Mouse (Mus musculus): Measurements from ENCODE around the gene Hspbap1. TPM values are rescaled to one million over a fixed set of nuclear protein-coding genes. Genes with fewer than 3 reads are reported as not detected.

The Hspbap1 gene
- total and polyA plus RNA-seq, 2 experiments from 2014 or later: 4.7 to 5.3 TPM

DNA sequence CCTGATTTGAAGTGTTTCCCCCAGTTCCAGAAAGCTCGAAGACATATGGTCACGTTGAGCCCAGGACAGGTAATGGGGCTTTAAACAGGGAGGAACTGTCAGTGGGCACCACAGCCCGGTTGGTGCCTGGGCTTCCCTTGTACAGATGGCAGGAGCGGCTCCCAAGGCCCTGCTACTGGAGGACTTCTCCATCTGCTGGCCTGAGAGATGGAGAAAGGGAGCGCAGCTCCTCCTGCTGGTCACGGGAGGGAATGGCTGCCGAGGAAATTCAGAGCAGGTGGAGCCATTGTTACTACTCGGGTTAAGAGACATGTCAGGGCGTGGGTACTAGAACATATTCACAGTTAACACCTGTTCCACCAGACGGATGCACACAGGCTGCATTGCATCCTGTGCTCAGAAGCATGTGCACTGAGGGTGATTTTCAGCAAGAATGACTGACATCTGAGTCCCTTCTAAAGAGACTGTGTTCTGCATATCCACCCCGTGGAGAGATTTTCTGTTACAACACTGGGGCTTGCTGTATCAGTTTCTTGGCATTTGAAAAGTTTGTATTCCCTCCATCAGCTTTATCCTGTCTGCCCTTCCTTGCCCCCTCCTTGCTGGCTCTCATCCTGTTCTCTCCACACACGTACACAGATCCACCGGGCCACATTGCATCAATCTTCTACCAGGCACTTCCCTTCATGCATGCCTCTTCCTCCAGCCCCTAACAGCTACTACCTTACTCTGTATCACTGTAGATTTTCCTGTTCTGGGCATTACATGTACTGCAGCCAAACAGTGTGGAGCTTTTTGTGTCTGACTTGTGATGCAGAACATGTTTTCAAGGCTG, 47.3 kb downstream of the Hspbap1 start:
- 35% methylated on average over 13 of the region's 13 CpGs for WGBS
- Histone ChIP-seq H3K4me3 (ENCODE audit: low read depth, low read length) (no peak overlapping the region), H3K27me3 (ENCODE audit: insufficient read depth, low read length) (no peaks in the 10 kb centered on the region), H3K9ac (replicated peaks; ENCODE audit: low read length, poor library complexity, severe bottlenecking) (no peak overlapping the region), H3K9me3 (ENCODE audit: low read length) (no peaks in the 10 kb centered on the region), H3K27ac (ENCODE audit: low read depth, low read length) (no peak overlapping the region), H3K4me2 (ENCODE audit: low read depth, low read length, poor library complexity, severe bottlenecking) (no peak overlapping the region), H3K36me3 (ENCODE audit: insufficient read depth, low read length) (peaks cover 6% of the 10 kb centered on the region; the same call in 1 of the 2 replicates), H3K4me1 (ENCODE audit: insufficient read depth, low read length) (no peaks in the 10 kb centered on the region)
- DNase-seq (ENCODE audit: low spot score) (peak; percentile 86), ATAC-seq (ENCODE audit: low FRiP score) (peak; percentile 77)
- TF ChIP-seq CTCF (IDR thresholded peaks at IDR 0.05): peak; percentile 100

- Histone ChIP-seq H3K4me2 (ENCODE audit: low read depth, low read length, poor library complexity, severe bottlenecking) (no peak overlapping the region), H3K27ac (ENCODE audit: low read depth, low read length) (no peak overlapping the region), H3K4me1 (ENCODE audit: insufficient read depth, low read length) (no peaks in the 10 kb centered on the region), H3K9ac (replicated peaks; ENCODE audit: low read length, poor library complexity, severe bottlenecking) (no peak overlapping the region), H3K27me3 (ENCODE audit: insufficient read depth, low read length) (no peaks in the 10 kb centered on the region), H3K9me3 (ENCODE audit: low read length) (no peaks in the 10 kb centered on the region), H3K4me3 (ENCODE audit: low read depth, low read length) (no peak overlapping the region), H3K36me3 (ENCODE audit: insufficient read depth, low read length) (peaks cover 11% of the 10 kb centered on the region; the same call in 1 of the 2 replicates)
- 25% methylated on average over 7 of the region's 7 CpGs for WGBS
- ATAC-seq (ENCODE audit: low FRiP score) (no peak), DNase-seq (ENCODE audit: low spot score) (peak; percentile 15)
- no peak for TF ChIP-seq CTCF (IDR thresholded peaks at IDR 0.05)
Measured at GRCm38 (mm10) chr16:35829999-35830398, 59.8 kb downstream of the Hspbap1 start.

DNA sequence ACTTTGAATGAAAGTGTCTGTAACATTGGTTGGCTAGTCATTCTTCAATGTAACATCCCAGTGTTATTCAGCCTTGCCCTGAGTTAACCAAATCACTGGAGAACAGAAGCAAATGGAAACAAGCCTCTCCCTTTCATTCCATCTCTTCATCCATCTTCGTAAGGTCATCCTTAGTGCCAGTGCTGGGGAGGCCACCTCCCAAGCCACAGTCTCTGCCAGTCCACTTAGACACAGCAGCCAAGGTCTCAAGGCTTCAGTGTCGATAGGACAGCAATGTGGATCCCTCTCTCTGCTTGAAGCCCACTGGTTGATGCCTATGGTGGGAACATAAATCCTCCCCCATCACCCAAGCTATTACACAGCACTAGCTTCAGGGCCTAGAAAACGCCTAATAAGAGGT, 62.8 kb downstream of the Hspbap1 start:
- WGBS: 78% methylated on average over 3 of the region's 3 CpGs
- H3K4me2 ChIP-seq (ENCODE audit: low read depth, low read length, poor library complexity, severe bottlenecking): no peak overlapping the region
- H3K9me3 ChIP-seq (ENCODE audit: low read length): no peaks in the 10 kb centered on the region
- no peak overlapping the region for H3K27ac ChIP-seq (ENCODE audit: low read depth, low read length)
- ATAC-seq (ENCODE audit: low FRiP score) (no peak), DNase-seq (ENCODE audit: low spot score) (no peak)
- H3K36me3 ChIP-seq (ENCODE audit: insufficient read depth, low read length): no peaks in the 10 kb centered on the region
- H3K27me3 ChIP-seq (ENCODE audit: insufficient read depth, low read length): no peaks in the 10 kb centered on the region
- H3K4me3 ChIP-seq (ENCODE audit: low read depth, low read length): no peak overlapping the region
- H3K4me1 ChIP-seq (ENCODE audit: insufficient read depth, low read length): no peaks in the 10 kb centered on the region
- H3K9ac ChIP-seq (replicated peaks; ENCODE audit: low read length, poor library complexity, severe bottlenecking): no peak overlapping the region
- no peak for TF ChIP-seq CTCF (IDR thresholded peaks at IDR 0.05)

DNA sequence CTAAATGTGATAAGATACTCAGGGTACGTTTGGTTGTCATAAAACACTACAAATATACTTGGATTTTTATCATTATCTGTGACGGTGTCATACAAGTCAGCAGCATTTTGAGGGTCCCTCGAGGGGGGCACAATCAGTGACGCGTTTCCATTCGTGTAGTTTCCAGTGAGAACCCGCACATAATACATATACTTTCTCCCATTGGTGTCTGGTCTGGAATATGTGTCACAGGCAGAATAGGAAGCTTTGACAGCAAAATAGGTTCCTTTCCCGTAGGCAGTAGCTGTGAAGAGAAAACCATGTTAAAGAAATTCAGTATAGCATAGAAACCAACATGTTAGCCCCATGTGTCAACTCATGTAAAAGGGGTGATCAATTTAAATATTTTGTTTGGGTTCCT, 64.5 kb downstream of the Hspbap1 start:
- no peaks in the 10 kb centered on the region for H3K27me3 ChIP-seq (ENCODE audit: insufficient read depth, low read length)
- no peak for TF ChIP-seq CTCF (IDR thresholded peaks at IDR 0.05)
- H3K36me3 ChIP-seq (ENCODE audit: insufficient read depth, low read length): no peaks in the 10 kb centered on the region
- H3K4me1 ChIP-seq (ENCODE audit: insufficient read depth, low read length): no peaks in the 10 kb centered on the region
- H3K4me3 ChIP-seq (ENCODE audit: low read depth, low read length): no peak overlapping the region
- WGBS: 89% methylated on average over 8 of the region's 8 CpGs
- no peak overlapping the region for H3K27ac ChIP-seq (ENCODE audit: low read depth, low read length)
- no peak overlapping the region for H3K4me2 ChIP-seq (ENCODE audit: low read depth, low read length, poor library complexity, severe bottlenecking)
- ATAC-seq (ENCODE audit: low FRiP score): no peak
- H3K9ac ChIP-seq (replicated peaks; ENCODE audit: low read length, poor library complexity, severe bottlenecking): no peak overlapping the region
- no peaks in the 10 kb centered on the region for H3K9me3 ChIP-seq (ENCODE audit: low read length)
- no peak for DNase-seq (ENCODE audit: low spot score)

- Histone ChIP-seq H3K9me3 (ENCODE audit: low read length) (no peaks in the 10 kb centered on the region), H3K36me3 (ENCODE audit: insufficient read depth, low read length) (no peaks in the 10 kb centered on the region), H3K27ac (ENCODE audit: low read depth, low read length) (no peak overlapping the region), H3K4me2 (ENCODE audit: low read depth, low read length, poor library complexity, severe bottlenecking) (no peak overlapping the region), H3K27me3 (ENCODE audit: insufficient read depth, low read length) (no peaks in the 10 kb centered on the region), H3K9ac (replicated peaks; ENCODE audit: low read length, poor library complexity, severe bottlenecking) (no peak overlapping the region), H3K4me3 (ENCODE audit: low read depth, low read length) (no peak overlapping the region), H3K4me1 (ENCODE audit: insufficient read depth, low read length) (no peaks in the 10 kb centered on the region)
- DNase-seq (ENCODE audit: low spot score): peak; percentile 37
- ATAC-seq (ENCODE audit: low FRiP score): no peak
- 19% methylated on average over 1 of the region's 1 CpGs for WGBS
- peak; percentile 63 for TF ChIP-seq CTCF (IDR thresholded peaks at IDR 0.05)
Measured at GRCm38 (mm10) chr16:35839680-35840079, 69.5 kb downstream of the Hspbap1 start.

DNA sequence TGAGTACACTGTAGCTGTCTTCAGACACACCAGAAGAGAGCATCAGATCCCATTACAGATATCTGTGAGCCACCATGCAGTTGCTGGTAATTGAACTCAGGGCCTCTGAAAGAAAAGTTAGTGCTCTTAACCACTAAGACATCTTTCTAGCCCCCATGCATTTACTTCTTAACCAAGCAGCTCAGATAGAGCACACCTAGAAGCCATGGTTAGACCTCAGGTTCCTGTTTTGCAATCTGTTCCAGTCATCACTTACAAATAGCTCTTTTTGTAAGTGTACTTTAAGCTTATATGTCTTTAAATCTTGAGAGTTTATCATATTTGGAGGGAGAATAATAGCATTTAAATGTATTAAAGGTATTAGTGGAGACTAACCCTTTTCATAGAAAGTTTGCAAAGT, 77.0 kb downstream of the Hspbap1 start:
- no peak for ATAC-seq (ENCODE audit: low FRiP score)
- Histone ChIP-seq H3K4me1 (ENCODE audit: insufficient read depth, low read length) (no peaks in the 10 kb centered on the region), H3K27me3 (ENCODE audit: insufficient read depth, low read length) (no peaks in the 10 kb centered on the region), H3K27ac (ENCODE audit: low read depth, low read length) (no peak overlapping the region), H3K9me3 (ENCODE audit: low read length) (no peaks in the 10 kb centered on the region), H3K4me2 (ENCODE audit: low read depth, low read length, poor library complexity, severe bottlenecking) (no peak overlapping the region), H3K9ac (replicated peaks; ENCODE audit: low read length, poor library complexity, severe bottlenecking) (no peak overlapping the region), H3K4me3 (ENCODE audit: low read depth, low read length) (no peak overlapping the region), H3K36me3 (ENCODE audit: insufficient read depth, low read length) (no peaks in the 10 kb centered on the region)
- TF ChIP-seq CTCF (IDR thresholded peaks at IDR 0.05): no peak
- DNase-seq (ENCODE audit: low spot score): no peak
